Mouse (Mus musculus) stomach, embryonic 15.5 days (tissue): ENCODE data around the gene Kdf1. TPM values are rescaled to one million over a fixed set of nuclear protein-coding genes. Genes with fewer than 3 reads are reported as not detected.

Source experiments
- ATAC-seq: fragments of 200-750 bp; cut with Nextera tagmentation; 2 replicates; pipeline ENCODE4 v1.8.0; 2017; ENCODE audit warnings: low read depth, moderate number of reproducible peaks, moderate TSS enrichment; ENCODE audit not compliant: insufficient read depth, low FRiP score
- H3K27ac ChIP-seq: fragments of 300-500 bp; sonication (generic); 2 replicates; pipeline ENCODE4 v1.5.1; 2015; ENCODE audit warnings: mild to moderate bottlenecking, inconsistent platforms
- H3K27me3 ChIP-seq: fragments of 300-500 bp; sonication (generic); replicated peaks from 2 replicates; pipeline ENCODE4 v1.6.1; 2015; ENCODE audit warnings: inconsistent platforms
- H3K36me3 ChIP-seq: fragments of 300-500 bp; sonication (generic); 2 replicates; pipeline ENCODE4 v1.6.1; 2015; ENCODE audit warnings: inconsistent platforms
- H3K4me1 ChIP-seq: fragments of 300-500 bp; sonication (generic); 2 replicates; pipeline ENCODE4 v1.6.1; 2015; ENCODE audit warnings: inconsistent platforms
- H3K4me2 ChIP-seq: fragments of 300-500 bp; sonication (generic); 2 replicates; pipeline ENCODE4 v1.6.1; 2015; ENCODE audit warnings: mild to moderate bottlenecking, inconsistent platforms
- H3K4me3 ChIP-seq: fragments of 300-500 bp; sonication (generic); replicated peaks from 2 replicates; pipeline ENCODE4 v1.5.1; 2015; ENCODE audit warnings: inconsistent platforms
- H3K9ac ChIP-seq: fragments of 300-500 bp; sonication (generic); 2 replicates; pipeline ENCODE4 v1.6.1; 2015; ENCODE audit warnings: inconsistent platforms
- H3K9me3 ChIP-seq: fragments of 300-500 bp; sonication (generic); 2 replicates; pipeline ENCODE4 v1.6.1; 2016; ENCODE audit warnings: inconsistent platforms
- WGBS: fragments of 180-500 bp; shearing (Covaris S2); methylation state at CpG from one replicate; pipeline ENCODE4 v1.1.7; 2015; 5-methylcytosine and 5-hydroxymethylcytosine counted together
- polyA plus RNA-seq: library from polyadenylated mRNA; unstranded; fragments of >200 nt; fragmentation: Nextera tagmentation; extraction: Ambion mirVana; gene quantifications from 2 replicates; pipeline ENCODE4 v1.2.1, GENCODE M21; 2015

Gene Kdf1
- polyA plus RNA-seq, 1 experiment from 2014 or later = 31.5 TPM

DNA sequence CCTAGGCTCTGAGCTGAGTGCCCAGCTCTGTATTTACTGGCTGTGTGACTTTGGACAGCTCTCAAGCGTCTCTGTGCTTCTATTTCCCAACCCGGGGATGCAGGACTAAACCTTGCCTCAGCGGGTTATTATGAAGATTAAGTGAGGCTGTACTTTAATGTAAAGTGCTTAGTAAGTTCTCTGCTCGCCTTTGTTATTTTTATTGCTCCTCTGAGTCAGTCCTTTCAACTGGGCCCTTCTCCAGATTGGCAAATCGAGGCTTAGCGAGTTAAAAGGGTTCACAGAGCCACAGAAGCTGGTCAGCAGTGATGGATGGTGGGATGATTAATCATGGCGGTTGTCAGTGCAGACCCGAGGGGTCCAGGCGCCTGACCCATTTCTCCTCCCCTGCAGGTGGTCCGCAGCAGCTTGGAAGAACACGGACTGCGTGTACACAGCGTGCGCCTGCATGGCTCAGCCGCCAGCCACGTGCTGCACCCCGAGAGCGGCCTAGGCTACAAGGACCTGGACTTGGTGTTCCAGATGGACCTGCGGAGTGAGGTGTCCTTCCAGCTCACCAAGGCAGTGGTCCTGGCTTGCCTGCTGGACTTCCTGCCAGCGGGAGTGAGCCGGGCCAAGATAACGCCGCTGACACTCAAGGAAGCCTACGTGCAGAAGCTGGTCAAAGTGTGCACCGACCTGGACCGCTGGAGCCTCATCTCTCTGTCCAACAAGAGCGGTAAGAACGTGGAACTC lies 32.9 kb upstream of the Kdf1 start:
- Histone ChIP-seq H3K4me3 (no peak overlapping the region), H3K4me1 (peaks cover 15% of the 10 kb centered on the region), H3K36me3 (no peaks in the 10 kb centered on the region), H3K27me3 (peaks cover 10% of the 10 kb centered on the region; the same call in 1 of the 2 replicates), H3K9ac (no peak overlapping the region), H3K4me2 (no peak overlapping the region), H3K27ac (no peak overlapping the region), H3K9me3 (no peaks in the 10 kb centered on the region)
- WGBS = 81% methylated on average over 28 of the region's 28 CpGs
- ATAC-seq = no peak

DNA sequence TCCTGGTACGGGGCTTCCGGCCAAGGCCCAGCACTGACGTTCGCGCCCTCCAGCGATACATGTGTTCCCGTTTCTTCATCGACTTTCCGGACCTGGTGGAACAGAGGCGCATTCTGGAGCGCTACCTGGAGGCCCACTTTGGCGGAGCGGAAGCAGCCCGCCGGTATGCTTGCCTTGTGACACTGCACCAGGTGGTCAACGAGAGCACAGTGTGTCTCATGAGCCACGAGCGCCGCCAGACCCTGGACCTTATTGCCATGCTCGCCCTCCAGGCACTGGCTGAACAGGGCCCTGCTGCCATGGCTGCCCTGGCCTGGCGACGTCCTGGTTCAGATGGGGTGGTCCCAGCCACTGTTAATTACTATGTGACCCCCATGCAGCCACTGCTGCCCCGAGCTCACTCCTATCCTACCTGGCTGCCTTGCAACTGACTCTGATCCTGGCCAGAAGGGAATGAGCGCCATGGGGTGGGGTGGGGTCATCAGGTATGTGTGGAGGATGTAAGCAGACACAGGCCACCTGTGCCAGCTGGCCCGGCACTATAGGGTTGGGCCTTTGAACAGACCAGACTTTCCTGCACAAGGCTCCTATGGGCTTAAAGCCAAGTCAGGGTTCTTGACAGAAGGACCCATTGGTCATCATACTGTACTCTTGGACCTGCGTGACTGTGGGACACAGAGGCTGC lies 31.9 kb upstream of the Kdf1 start:
- no peaks in the 10 kb centered on the region for H3K9me3 ChIP-seq
- no peak overlapping the region for H3K4me2 ChIP-seq
- peaks cover 21% of the 10 kb centered on the region for H3K4me1 ChIP-seq
- H3K4me3 ChIP-seq = no peak overlapping the region
- H3K27ac ChIP-seq = no peak overlapping the region
- 92% methylated on average over 26 of the region's 26 CpGs for whole genome bisulfite sequencing
- H3K27me3 ChIP-seq = peaks cover 1% of the 10 kb centered on the region; the same call in 1 of the 2 replicates
- H3K9ac ChIP-seq = no peak overlapping the region
- no peaks in the 10 kb centered on the region for H3K36me3 ChIP-seq
- no peak for ATAC-seq

DNA sequence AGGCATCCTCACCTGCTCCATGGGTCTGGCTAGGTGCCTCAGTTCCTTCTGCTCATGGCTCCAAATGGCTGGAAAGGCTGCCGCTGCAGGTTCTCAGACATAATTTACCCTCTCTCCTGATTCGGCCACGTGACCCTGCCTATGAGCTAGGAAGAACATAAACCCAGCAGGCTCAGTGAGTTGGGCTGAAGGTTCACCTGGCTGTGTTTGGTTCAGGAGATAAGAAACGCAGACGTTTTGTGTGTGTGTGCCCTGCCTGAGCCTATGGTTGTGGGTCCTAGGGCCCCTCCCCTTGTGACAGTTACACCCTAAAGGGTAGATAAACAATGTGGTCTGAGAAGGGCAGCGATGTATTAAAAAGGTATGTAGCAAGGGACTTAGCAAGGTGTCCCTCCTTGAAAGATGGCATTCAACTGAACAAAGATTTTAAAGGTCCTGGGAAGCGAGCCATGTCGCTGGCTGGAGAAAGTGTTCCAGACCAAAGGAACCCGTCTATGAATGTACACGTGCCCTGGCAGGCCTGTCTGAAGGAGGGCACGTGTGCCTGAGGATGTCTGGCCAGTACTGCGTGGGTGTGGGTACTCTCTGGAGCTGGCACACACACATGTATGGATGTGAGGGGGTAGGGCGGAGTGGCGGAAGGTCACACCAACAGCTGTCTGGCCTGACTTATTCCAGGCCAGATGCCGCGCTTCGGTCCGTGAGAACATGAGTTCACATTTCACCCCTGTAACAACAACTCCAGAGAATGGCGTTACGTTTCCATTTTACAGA lies 30.0 kb upstream of the Kdf1 start:
- 68% methylated on average over 20 of the region's 20 CpGs for WGBS
- H3K4me1 ChIP-seq = peaks cover 22% of the 10 kb centered on the region
- H3K4me3 ChIP-seq = no peak overlapping the region
- no peaks in the 10 kb centered on the region for H3K9me3 ChIP-seq
- no peaks in the 10 kb centered on the region for H3K27me3 ChIP-seq
- peak; percentile 57; the same call in 1 of the 2 replicates for ATAC-seq
- H3K27ac ChIP-seq = peak overlapping the region; percentile 5; the same call in 1 of the 2 replicates
- H3K36me3 ChIP-seq = no peaks in the 10 kb centered on the region
- H3K4me2 ChIP-seq = no peak overlapping the region
- H3K9ac ChIP-seq = no peak overlapping the region

DNA sequence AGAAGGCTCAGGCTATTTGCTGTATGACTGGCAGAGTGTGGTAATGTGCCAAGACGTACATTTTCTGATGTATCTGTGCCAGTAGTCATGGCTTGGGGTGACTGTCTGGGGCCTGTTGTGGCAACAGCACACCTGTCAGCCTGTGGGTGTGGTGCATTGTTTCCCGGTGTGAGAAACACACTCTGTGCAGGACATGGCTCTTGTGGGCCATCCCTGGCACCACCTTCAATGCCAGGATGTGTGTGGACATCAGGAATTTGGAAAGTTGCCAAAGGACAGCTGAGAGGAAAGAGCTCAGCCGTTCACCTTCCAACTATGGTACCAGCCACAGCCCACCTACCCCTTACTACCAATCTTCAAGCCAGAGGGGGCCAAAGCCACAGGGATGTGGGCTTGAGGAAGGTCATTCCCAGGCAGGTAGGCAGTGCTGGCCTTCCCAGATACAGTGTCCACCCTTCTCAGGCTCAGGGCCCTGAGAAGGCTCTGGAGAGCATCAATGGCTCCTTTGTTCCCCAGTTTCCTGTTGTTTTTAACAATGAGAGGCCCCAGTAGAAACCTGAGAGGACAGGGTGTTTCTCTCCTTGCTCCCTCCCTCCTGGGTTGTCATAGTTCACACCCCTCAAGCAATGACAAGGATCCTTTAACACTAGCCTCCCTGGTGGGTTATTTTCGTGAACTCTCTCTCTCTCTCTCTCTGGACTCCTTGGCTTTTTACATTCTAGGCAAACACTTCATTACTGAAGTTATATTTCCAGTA lies 29.1 kb upstream of the Kdf1 start:
- Histone ChIP-seq H3K4me1 (peaks cover 16% of the 10 kb centered on the region; the same call in 1 of the 2 replicates), H3K36me3 (no peaks in the 10 kb centered on the region), H3K4me3 (no peak overlapping the region), H3K27me3 (0 out of 2 replicates have a peak, but pooled peaks cover 1% of the 10 kb centered on the region), H3K9me3 (no peaks in the 10 kb centered on the region), H3K27ac (no peak overlapping the region), H3K4me2 (no peak overlapping the region), H3K9ac (no peak overlapping the region)
- WGBS = 59% methylated on average over 4 of the region's 4 CpGs
- no peak for ATAC-seq

DNA sequence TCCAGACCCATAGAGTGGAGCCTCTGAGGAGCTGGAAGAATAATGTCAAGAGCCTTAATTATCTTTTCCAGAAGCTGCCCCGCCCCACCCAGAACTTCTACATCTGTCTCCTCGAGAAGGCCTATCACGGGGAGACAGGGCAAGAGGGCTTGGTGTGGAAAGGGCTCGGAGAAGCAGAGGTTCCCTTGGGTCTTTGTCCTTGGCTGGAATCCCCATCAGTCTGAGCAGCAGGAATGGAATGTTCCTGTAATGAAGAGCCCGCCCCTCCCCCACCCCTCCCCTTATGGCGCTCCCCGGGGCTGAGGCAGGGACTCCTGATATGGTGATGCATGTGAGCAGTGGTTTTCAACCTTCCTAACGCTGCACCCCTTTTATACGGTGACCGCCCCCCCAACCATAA lies 27.0 kb upstream of the Kdf1 start:
- no peaks in the 10 kb centered on the region for H3K36me3 ChIP-seq
- H3K4me1 ChIP-seq = peaks cover 16% of the 10 kb centered on the region; the same call in 1 of the 2 replicates
- peaks cover 14% of the 10 kb centered on the region for H3K27me3 ChIP-seq
- no peak for ATAC-seq
- WGBS = 27% methylated on average over 10 of the region's 10 CpGs
- H3K9ac ChIP-seq = no peak overlapping the region
- no peak overlapping the region for H3K27ac ChIP-seq
- no peak overlapping the region for H3K4me3 ChIP-seq
- H3K9me3 ChIP-seq = no peaks in the 10 kb centered on the region
- H3K4me2 ChIP-seq = no peak overlapping the region

DNA sequence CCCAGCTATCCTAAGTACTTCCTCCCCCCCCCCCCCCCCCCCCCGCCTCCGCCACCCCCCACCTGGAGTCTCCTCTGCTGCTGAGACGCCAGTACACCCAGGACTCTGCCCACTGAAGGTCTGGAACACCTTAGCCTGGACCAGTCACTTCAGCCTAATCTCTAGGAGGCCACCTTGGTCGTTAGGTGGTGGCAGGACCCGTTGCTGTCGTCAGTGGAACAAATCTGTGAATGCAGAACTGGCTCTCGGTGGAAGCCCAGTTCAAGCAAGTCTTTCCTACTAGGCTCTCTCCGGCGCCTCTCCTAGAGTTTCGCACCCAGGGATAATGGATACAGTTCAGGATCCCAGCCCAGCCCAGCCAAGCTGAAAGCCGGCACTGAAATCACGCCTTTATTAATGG lies 24.9 kb upstream of the Kdf1 start:
- Histone ChIP-seq H3K9me3 (no peaks in the 10 kb centered on the region), H3K4me3 (peak overlapping the region; percentile 36), H3K4me1 (peaks cover 32% of the 10 kb centered on the region), H3K36me3 (no peaks in the 10 kb centered on the region), H3K27ac (peak overlapping the region; percentile 36; the same call in 1 of the 2 replicates), H3K9ac (no peak overlapping the region), H3K27me3 (peaks cover 33% of the 10 kb centered on the region), H3K4me2 (peak overlapping the region; percentile 56)
- no peak for ATAC-seq
- 14% methylated on average over 11 of the region's 12 CpGs for WGBS

DNA sequence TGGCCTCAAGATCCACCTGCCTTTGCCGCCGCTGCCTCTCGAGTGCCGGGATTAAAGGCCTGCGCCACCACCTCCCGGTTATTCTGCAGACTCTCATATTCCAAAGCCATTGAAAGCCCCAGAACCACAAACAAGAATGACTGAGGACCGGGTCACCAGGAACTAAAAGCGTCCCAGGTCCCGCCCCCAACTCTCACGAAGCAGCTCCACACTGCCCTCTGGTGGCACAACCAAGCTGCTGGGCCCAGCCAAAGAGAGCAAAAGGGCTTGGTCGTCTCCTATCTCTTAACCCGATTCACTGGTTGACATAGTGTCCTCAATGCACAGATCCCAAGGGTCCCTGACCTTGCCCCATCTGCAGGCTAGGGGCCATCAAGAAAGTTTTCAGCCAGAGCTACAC lies 24.3 kb upstream of the Kdf1 start:
- peaks cover 29% of the 10 kb centered on the region for H3K4me1 ChIP-seq
- H3K9me3 ChIP-seq = no peaks in the 10 kb centered on the region
- peak overlapping the region; percentile 36; the same call in 1 of the 2 replicates for H3K27ac ChIP-seq
- H3K36me3 ChIP-seq = no peaks in the 10 kb centered on the region
- peak; percentile 38; the same call in 1 of the 2 replicates for ATAC-seq
- under 1% methylated on average over 12 of the region's 12 CpGs for WGBS
- peaks cover 39% of the 10 kb centered on the region for H3K27me3 ChIP-seq
- H3K4me3 ChIP-seq = peak overlapping the region; percentile 36
- H3K4me2 ChIP-seq = peak overlapping the region; percentile 56
- no peak overlapping the region for H3K9ac ChIP-seq

DNA sequence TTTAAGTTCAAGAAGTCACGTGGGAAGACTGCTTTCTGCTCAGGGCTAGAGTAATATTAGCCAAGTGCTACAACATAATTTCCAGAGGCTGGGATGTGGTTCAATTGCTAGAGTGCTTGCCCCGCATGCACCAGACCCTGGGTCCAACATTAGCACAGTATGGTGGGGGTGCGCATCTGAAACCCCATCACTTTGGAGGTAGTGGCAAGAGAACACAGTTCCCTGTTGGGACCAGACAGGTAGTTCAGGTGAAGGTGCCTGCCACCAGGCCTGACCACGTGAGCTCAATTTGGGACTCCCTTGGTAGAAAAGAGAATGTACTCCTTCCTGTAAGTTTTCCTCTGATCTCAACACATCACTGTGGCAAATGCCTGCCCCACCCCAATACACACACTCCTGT lies 23.9 kb upstream of the Kdf1 start:
- Histone ChIP-seq H3K9me3 (no peaks in the 10 kb centered on the region), H3K4me2 (no peak overlapping the region), H3K36me3 (no peaks in the 10 kb centered on the region), H3K4me1 (peaks cover 25% of the 10 kb centered on the region), H3K4me3 (no peak overlapping the region), H3K27me3 (peaks cover 43% of the 10 kb centered on the region), H3K27ac (no peak overlapping the region), H3K9ac (no peak overlapping the region)
- 69% methylated on average over 4 of the region's 4 CpGs for WGBS
- no peak for ATAC-seq

DNA sequence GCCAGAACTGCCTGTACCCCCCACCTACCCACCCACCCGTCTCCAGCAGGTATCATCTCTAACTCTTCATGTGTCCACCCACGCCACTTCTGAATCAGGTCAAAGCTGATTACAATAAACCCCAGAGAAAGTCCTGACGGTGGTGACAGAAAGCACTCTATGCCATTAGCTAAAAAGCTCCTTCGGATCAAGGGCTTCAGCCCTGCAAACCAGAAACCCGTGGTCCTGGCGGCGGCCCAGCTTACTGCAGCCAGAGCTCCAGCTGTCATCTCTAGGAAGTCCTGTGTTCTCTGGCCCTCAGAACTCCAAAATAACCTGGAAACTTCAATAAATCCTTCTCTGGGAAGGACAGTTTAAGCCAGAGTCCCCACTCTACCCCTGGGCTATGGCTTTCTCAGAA lies 23.1 kb upstream of the Kdf1 start:
- no peak overlapping the region for H3K9ac ChIP-seq
- peaks cover 25% of the 10 kb centered on the region for H3K4me1 ChIP-seq
- H3K27ac ChIP-seq = no peak overlapping the region
- ATAC-seq = no peak
- H3K4me3 ChIP-seq = no peak overlapping the region
- peaks cover 51% of the 10 kb centered on the region for H3K27me3 ChIP-seq
- no peaks in the 10 kb centered on the region for H3K9me3 ChIP-seq
- WGBS = 39% methylated on average over 7 of the region's 7 CpGs
- H3K36me3 ChIP-seq = no peaks in the 10 kb centered on the region
- no peak overlapping the region for H3K4me2 ChIP-seq

DNA sequence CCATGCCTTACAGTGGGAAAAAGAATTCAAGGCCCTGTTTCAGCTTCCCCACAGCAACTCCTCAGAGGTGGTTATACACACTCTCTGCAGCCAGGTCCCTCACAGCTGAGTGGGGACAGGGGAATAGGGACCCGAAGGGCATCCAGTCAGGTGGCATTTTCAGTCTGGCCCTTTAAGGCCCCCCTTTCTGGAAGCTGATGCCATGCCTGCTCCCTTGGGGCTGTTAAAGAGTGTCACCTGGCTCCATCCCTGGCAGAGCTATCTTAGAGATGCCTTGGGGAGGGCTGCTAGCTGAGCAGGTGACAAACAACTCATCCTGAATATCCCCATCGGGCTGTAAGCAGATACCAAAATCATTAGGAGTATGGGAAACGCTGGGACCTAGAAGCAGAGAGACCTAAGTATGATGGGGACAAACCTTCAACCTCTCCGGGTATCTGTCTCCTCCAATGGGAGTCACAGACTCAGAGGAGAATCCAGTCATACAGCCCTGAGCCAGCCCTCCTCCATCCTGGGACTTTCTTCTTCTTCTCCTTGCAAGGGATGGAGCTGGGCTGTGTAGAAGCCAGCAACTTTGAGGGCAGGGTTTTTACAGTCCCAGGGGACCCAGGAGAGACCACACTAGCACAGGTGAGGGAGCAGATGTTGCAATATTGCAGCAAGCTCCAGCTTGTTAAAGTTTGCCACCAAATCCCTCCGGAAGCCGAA lies 21.9 kb upstream of the Kdf1 start:
- Histone ChIP-seq H3K27ac (no peak overlapping the region), H3K9ac (no peak overlapping the region), H3K36me3 (no peaks in the 10 kb centered on the region), H3K4me3 (peak overlapping the region; percentile 61; the same call in 1 of the 2 replicates), H3K9me3 (no peaks in the 10 kb centered on the region), H3K27me3 (peaks cover 63% of the 10 kb centered on the region), H3K4me2 (peak overlapping the region; percentile 100; the same call in 1 of the 2 replicates), H3K4me1 (peaks cover 18% of the 10 kb centered on the region)
- WGBS = 31% methylated on average over 6 of the region's 6 CpGs
- no peak for ATAC-seq
